Mouse (Mus musculus) small intestine, adult 2 months (tissue): ENCODE results near the gene Cmpk1.

Experiments
- CTCF ChIP-seq: fragments of 200-500 bp; IDR thresholded peaks from 2 replicates; pipeline ENCODE4 v1.5.1; 2012; ENCODE audit warnings: low read depth, mild to moderate bottlenecking, control low read depth, inconsistent platforms, low read length, moderate library complexity, mixed read lengths; ENCODE audit not compliant: insufficient replicate concordance, insufficient read length; ENCODE audit errors: extremely low read depth
- POLR2A ChIP-seq: fragments of 200-500 bp; IDR thresholded peaks from 2 replicates; pipeline ENCODE4 v1.6.1; 2012; ENCODE audit warnings: low read depth, mild to moderate bottlenecking, control low read depth, inconsistent platforms, low read length, moderate library complexity

DNA sequence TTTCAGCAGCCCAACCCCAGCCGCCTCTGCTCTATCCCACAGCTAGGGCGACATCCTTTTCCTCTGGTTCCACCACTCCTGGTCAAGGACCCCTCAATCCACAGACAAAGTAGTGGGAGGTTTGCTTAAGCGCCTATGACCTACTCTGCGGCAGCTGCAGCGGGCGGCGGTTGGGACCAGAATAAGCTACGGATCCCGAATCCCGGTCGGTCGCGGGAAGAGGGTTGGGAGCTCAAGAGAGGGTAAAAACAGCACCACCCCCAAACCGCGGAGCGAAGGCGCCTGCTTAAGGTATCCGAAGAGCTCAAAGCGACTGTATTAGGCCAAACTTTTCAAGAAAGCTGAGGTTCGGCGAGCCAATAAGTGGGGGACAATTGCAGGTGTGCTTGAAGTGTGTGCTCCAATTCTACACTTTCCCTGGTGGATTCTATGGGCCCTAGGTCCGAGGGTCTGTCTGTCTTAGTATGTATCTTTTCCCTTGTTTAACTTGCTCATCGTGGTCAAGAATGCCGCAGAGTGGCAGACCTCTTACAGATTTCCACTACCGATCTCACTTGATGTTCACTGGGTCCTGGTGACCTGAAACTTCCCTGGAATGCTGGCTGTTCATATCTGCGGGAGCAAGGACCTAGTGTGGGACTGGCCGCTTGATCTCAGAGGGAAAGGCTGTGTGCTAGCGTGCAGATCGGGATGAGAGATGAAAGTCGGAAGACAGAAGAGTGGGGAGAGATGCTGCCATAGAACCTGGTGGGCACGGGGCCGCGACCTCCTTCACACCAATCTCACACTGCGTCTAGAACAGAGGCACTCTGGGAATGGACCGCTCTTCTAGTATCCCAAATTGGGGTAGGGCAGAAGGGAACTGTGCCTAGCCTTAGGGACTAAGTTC lies 74.1 kb downstream of the Cmpk1 start:
- TF ChIP-seq CTCF (no peak), POLR2A (no peak)
